Comparison of ENCODE assay signal across 8 mouse cellular contexts in genomic region chr12:52005877-52006632, GRCm38 (mm10). TPM values are rescaled to one million over a fixed set of nuclear protein-coding genes. Genes with fewer than 3 reads are reported as not detected.
DNase-seq lines count a peak whose midpoint lies in the region; ATAC-seq lines count a peak whose summit lies in the region.

TSS of gene Dtd2 (minus strand) at chr12:52006501.

- peaks cover 8% of the 10 kb centered on the region for H3K4me1 ChIP-seq in hindbrain, embryonic 12.5 days

- H3K9me3 ChIP-seq in hindbrain, embryonic 12.5 days (replicated peaks) = no peaks in the 10 kb centered on the region

- H3K4me2 ChIP-seq in hindbrain, embryonic 12.5 days (replicated peaks) = peak within 1 kb of the TSS; percentile 55

- WGBS in hindbrain, embryonic 12.5 days = 2% methylated on average over 46 of the region's 46 CpGs

- peak; percentile 89 for DNase-seq in MN1 (ENCODE audit: low spot score)
- DNase-seq in cerebellum, adult 9-10 months = peak; percentile 89
- peak; percentile 79 to 92 for DNase-seq in frontal cortex, adult 2 months (ENCODE audit: extremely low spot score in 1 of 2, low spot score in 1 of 2)
- DNase-seq in layer of hippocampus, postnatal 14 days (ENCODE audit: low spot score in 2 of 2) = peak; percentile 94 to 96
- peak; percentile 95 for DNase-seq in lung, postnatal 14 days
- peak; percentile 81 for DNase-seq in retina, adult 2 months (ENCODE audit: low read depth, low spot score)
- DNase-seq in thymus, postnatal 36 days = peak; percentile 95

- H3K9ac ChIP-seq in hindbrain, embryonic 12.5 days = peak within 1 kb of the TSS; percentile 73

- no peaks in the 10 kb centered on the region for H3K27me3 ChIP-seq in hindbrain, embryonic 12.5 days

- H3K4me3 ChIP-seq in hindbrain, embryonic 12.5 days = peak within 1 kb of the TSS; percentile 73

- H3K27ac ChIP-seq in hindbrain, embryonic 12.5 days = peak within 1 kb of the TSS; percentile 64; the same call in 1 of the 2 replicates

- H3K36me3 ChIP-seq in hindbrain, embryonic 12.5 days = peaks cover 6% of the 10 kb centered on the region; the same call in 1 of the 2 replicates

- peak; percentile 94 for ATAC-seq in hindbrain, embryonic 12.5 days (ENCODE audit: low FRiP score)

RNA-seq across cellular contexts. Expression of gene Dtd2, which starts in this region (rescaled TPM):
- polyA plus RNA-seq in frontal cortex, adult 2 months (2012; rRNA removed) = 12.7 and 16.0 TPM in 2 replicates
- 17.2 and 18.0 TPM in 2 replicates for polyA plus RNA-seq in hindbrain, embryonic 12.5 days (2016; fragmentation: Nextera tagmentation; extraction: Ambion mirVana)
- 10 to 100 TPM; 11.5 to 11.9 TPM for total RNA-seq in layer of hippocampus, postnatal 14 days (2021)

Comparison
In these comparisons a context has a peak if more than half of its experiments do, and no peak if none do; other contexts are left out.
1. Peak in every context shown above with its lines: DNase-seq, ATAC-seq, H3K4me3 ChIP-seq and H3K27ac ChIP-seq.